Mouse (Mus musculus) CH12.LX (cell line): ENCODE measurements around the gene Col4a4. TPM values are rescaled to one million over a fixed set of nuclear protein-coding genes. Genes with fewer than 3 reads are reported as not detected.

Experiments used
- DNase-seq: peaks from one replicate; pipeline ENCODE4 v3.0.0-alpha.2; 2013; ENCODE audit errors: extremely low read depth
- H3K27ac ChIP-seq: 2 replicates; pipeline ENCODE4 v1.5.1; 2012; ENCODE audit warnings: low read depth, mild to moderate bottlenecking, control low read depth, moderate library complexity; ENCODE audit not compliant: insufficient read depth
- H3K27me3 ChIP-seq: replicated peaks from 2 replicates; pipeline ENCODE3; 2012; ENCODE audit warnings: inconsistent platforms
- H3K36me3 ChIP-seq, 2 experiments: replicated peaks in 1 of 2; 2 replicates each; pipeline versions ENCODE3 to v1.6.1; 2012; ENCODE audit warnings: inconsistent platforms in 1 of 2, low read length in 1 of 2, mild to moderate bottlenecking in 1 of 2, mixed read lengths in 1 of 2, moderate library complexity in 1 of 2; ENCODE audit not compliant: control insufficient read depth in 1 of 2, insufficient read depth in 1 of 2
- H3K4me1 ChIP-seq, 2 experiments: 2 replicates each; pipeline ENCODE4 v1.6.1; 2012; ENCODE audit warnings: inconsistent platforms in 1 of 2, moderate library complexity in 1 of 2; ENCODE audit not compliant: insufficient read depth in 2 of 2, control insufficient read depth in 1 of 2
- H3K4me2 ChIP-seq: 2 replicates; pipeline ENCODE4 v1.6.1; 2012; ENCODE audit warnings: low read depth, mild to moderate bottlenecking, control low read depth; ENCODE audit not compliant: poor library complexity, insufficient read depth, severe bottlenecking
- H3K4me3 ChIP-seq, 3 experiments: fragments of 150-350 bp in 1 of 3; sonication (generic) in 1 of 3; replicated peaks in 1 of 3; 2 replicates each; pipeline versions ENCODE3 to v1.5.1; 2011 to 2012; ENCODE audit warnings: low read depth in 2 of 3, low read length in 2 of 3, mild to moderate bottlenecking in 2 of 3, moderate library complexity in 2 of 3, control low read depth in 1 of 3, improper control_type of control experiment in 1 of 3, inconsistent platforms in 1 of 3, mixed read lengths in 1 of 3; ENCODE audit not compliant: poor library complexity in 1 of 3
- H3K79me2 ChIP-seq: replicated peaks from 2 replicates; pipeline ENCODE4 v1.6.1; 2012; ENCODE audit warnings: mild to moderate bottlenecking, moderate library complexity; ENCODE audit not compliant: control insufficient read depth, poor library complexity, insufficient read depth, severe bottlenecking; ENCODE audit errors: extremely low read depth
- H3K9ac ChIP-seq: 2 replicates; pipeline ENCODE4 v1.6.1; 2012; ENCODE audit warnings: low read depth, mild to moderate bottlenecking, control low read depth, moderate library complexity; ENCODE audit not compliant: insufficient read depth
- H3K9me3 ChIP-seq: replicated peaks from 2 replicates; pipeline ENCODE3; 2012; ENCODE audit warnings: low read length, inconsistent platforms, mixed read lengths
- BHLHE40 ChIP-seq: IDR thresholded peaks from 2 replicates; pipeline ENCODE4 v1.6.1; 2011; ENCODE audit warnings: mild to moderate bottlenecking, low read depth, low read length, improper control_type of control experiment
- CHD2 ChIP-seq: IDR thresholded peaks from 2 replicates; pipeline ENCODE4 v1.6.1; 2011; ENCODE audit warnings: low read length, improper control_type of control experiment
- CTCF ChIP-seq, 2 experiments: IDR thresholded peaks in 1 of 2; conservative IDR thresholded peaks in 1 of 2; 2 replicates each; pipeline ENCODE4 v1.5.1; 2011 to 2012; ENCODE audit warnings: low read depth in 2 of 2, low read length in 2 of 2, improper control_type of control experiment in 1 of 2, inconsistent platforms in 1 of 2, mild to moderate bottlenecking in 1 of 2, moderate library complexity in 1 of 2
- E2F4 ChIP-seq: IDR thresholded peaks from 2 replicates; pipeline ENCODE4 v1.6.1; 2011; ENCODE audit warnings: low read depth, low read length, improper control_type of control experiment; ENCODE audit not compliant: insufficient replicate concordance
- GABPA ChIP-seq: IDR thresholded peaks from 2 replicates; pipeline ENCODE4 v1.6.1; 2012; ENCODE audit warnings: low read depth, low read length, improper control_type of control experiment, inconsistent platforms; ENCODE audit not compliant: insufficient replicate concordance
- IRF4 ChIP-seq: IDR thresholded peaks from 2 replicates; pipeline ENCODE4 v1.6.1; 2014; ENCODE audit warnings: low read depth, mild to moderate bottlenecking, inconsistent platforms, low read length, improper control_type of control experiment
- JUN ChIP-seq: IDR thresholded peaks from 2 replicates; pipeline ENCODE4 v1.6.1; 2011; ENCODE audit warnings: low read depth, mild to moderate bottlenecking, low read length, improper control_type of control experiment, moderate library complexity; ENCODE audit not compliant: insufficient read depth
- KAT2A ChIP-seq: IDR thresholded peaks from 2 replicates; pipeline ENCODE4 v1.6.1; 2012; ENCODE audit warnings: low read length, improper control_type of control experiment, inconsistent platforms; ENCODE audit not compliant: insufficient replicate concordance
- MAFK ChIP-seq: IDR thresholded peaks from 2 replicates; pipeline ENCODE4 v1.6.1; 2011; ENCODE audit warnings: low read length, improper control_type of control experiment; ENCODE audit not compliant: insufficient replicate concordance
- MEF2A ChIP-seq: IDR thresholded peaks from 2 replicates; pipeline ENCODE4 v1.6.1; 2014; ENCODE audit warnings: low read depth, mild to moderate bottlenecking, inconsistent platforms, low read length, improper control_type of control experiment, borderline replicate concordance
- MYC ChIP-seq: IDR thresholded peaks from 2 replicates; pipeline ENCODE4 v1.6.1; 2011; ENCODE audit warnings: low read depth, mild to moderate bottlenecking, improper control_type of control experiment, low read length
- PAX5 ChIP-seq: IDR thresholded peaks from 2 replicates; pipeline ENCODE4 v1.6.1; 2012; ENCODE audit warnings: low read length, inconsistent platforms, mixed read lengths
- RCOR1 ChIP-seq: conservative IDR thresholded peaks from 2 replicates; pipeline ENCODE4 v1.6.1; 2012; ENCODE audit warnings: low read depth, mild to moderate bottlenecking, inconsistent platforms, low read length, improper control_type of control experiment
- TCF12 ChIP-seq: IDR thresholded peaks from 2 replicates; pipeline ENCODE4 v1.6.1; 2014; ENCODE audit warnings: low read depth, mild to moderate bottlenecking, inconsistent platforms, low read length, improper control_type of control experiment
- USF1 ChIP-seq: IDR thresholded peaks from 2 replicates; pipeline ENCODE4 v1.6.1; 2014; ENCODE audit warnings: low read depth, mild to moderate bottlenecking, inconsistent platforms, low read length, improper control_type of control experiment
- ZC3H11A ChIP-seq: IDR thresholded peaks from 2 replicates; pipeline ENCODE4 v1.6.1; 2012; ENCODE audit warnings: low read depth, mild to moderate bottlenecking, inconsistent platforms, low read length, improper control_type of control experiment
- ZNF384 ChIP-seq: IDR thresholded peaks from 2 replicates; pipeline ENCODE4 v1.6.1; 2012; ENCODE audit warnings: low read depth, low read length, improper control_type of control experiment, inconsistent platforms
- dilution Hi-C: fragments of 300-500 bp; cut with MboI; formaldehyde crosslinking; loops from 2 replicates; pipeline ENCODE4 v1.14.3; 2020; ENCODE audit warnings: low sequenced_read_pairs; ENCODE audit not compliant: extremely low pct_unique_long_range_greater_than_20kb, extremely low pct_ligation_motif_present
- in situ Hi-C: fragments of 300-500 bp; cut with MboI; formaldehyde crosslinking; loops from 3 replicates; pipeline ENCODE4 v1.14.3; 2019; ENCODE audit warnings: low sequenced_read_pairs, low pct_ligation_motif_present, low pct_unique_long_range_greater_than_20kb, mixed read lengths
- polyA plus RNA-seq: library from polyadenylated mRNA; unstranded; fragments of >175 nt; gene quantifications from 2 replicates; pipeline ENCODE4 v1.2.1, GENCODE M21; 2012; ENCODE audit warnings: low read depth; ENCODE audit not compliant: insufficient read length
- total RNA-seq, 2 experiments: library from RNA; depleted of rRNA; stranded (reverse); fragments of 300-350 nt in 1 of 2; fragments of >200 nt in 1 of 2; gene quantifications; 2 replicates each; pipeline ENCODE4 v1.2.3; 2012 to 2014

Col4a4 gene
- total and polyA plus RNA-seq, 3 experiments, result under 0.01 to 0.03 TPM; not detected in 1

DNA sequence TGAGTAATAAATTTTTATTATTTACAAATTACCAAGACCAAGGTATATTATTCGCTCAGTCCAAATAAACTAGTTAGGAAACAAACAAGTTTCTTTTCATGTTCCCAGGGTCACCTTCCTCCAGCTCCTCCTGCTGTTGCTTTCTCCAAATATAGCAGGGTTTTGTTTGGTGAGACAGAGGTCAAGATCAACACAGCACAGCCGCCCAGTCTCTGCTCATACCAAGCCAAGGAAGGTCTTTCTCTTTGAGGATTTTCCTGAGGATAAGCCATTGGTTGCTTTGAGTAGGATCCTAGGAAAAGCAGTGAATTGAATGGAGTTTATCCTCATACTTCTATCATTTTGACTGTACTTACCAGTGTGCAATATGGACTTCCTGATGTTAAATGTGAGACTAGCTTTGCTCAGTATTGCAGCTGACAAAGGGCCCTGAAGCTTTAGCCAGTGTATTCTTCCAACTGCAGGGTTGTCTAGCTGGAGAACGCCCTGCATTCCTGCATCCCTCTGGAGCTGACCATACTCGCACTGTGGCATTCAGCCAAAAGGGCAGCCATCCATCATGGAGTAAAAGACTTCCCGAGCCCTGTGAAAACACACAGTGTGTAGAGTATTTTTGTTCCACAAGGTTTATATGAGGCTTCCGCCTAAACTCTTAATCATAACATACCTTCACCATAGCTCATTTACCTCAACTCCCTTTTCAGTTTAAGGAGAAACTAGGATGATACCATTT, 10.4 kb upstream of the Col4a4 start:
- H3K27ac ChIP-seq, result no peak overlapping the region
- in situ Hi-C loops (no loop called here), dilution Hi-C loops (no loop called here)

DNA sequence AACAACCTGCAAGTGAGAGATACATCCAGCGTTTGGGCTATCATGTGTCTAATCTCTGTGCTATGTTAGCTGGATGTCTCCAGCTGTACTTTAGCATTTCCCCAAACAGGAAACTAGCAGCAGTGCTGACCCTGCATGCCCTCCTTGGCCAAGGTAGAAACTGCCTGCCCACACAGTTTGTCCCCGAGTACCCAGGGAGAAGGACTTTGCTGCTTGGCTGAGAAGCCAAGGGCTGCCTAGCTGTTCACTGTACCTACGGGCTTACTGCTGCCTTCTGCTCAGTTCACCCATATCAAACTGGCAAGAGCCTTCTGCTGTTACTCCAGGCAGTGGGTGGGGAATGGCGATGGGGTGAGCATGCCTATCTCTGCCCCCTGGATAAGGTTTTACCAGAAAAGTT, 3.6 kb upstream of the Col4a4 start:
- Histone ChIP-seq H3K9ac (no peak overlapping the region), H3K36me3 (no peaks in the 10 kb centered on the region), H3K27me3 (no peaks in the 10 kb centered on the region), H3K27ac (no peak overlapping the region), H3K4me2 (no peak overlapping the region), H3K4me1 (peaks cover 0 to 2% of the 10 kb centered on the region in 2 experiments; a peak in 1 of 4 replicates), H3K79me2 (no peaks in the 10 kb centered on the region), H3K4me3 (no peak overlapping the region), H3K9me3 (no peaks in the 10 kb centered on the region)
- in situ Hi-C loops, result no loop called here
- DNase-seq, result no peak
- dilution Hi-C loops, result no loop called here
- no peak for TF ChIP-seq MEF2A
- TF ChIP-seq KAT2A, result no peak
- no peak for TF ChIP-seq MAFK
- no peak for TF ChIP-seq RCOR1

More for the DNA sequence above, 10.4 kb upstream of the Col4a4 start:
- H3K36me3 ChIP-seq, result no peaks in the 10 kb centered on the region
- no peaks in the 10 kb centered on the region for H3K9me3 ChIP-seq
- H3K4me1 ChIP-seq, result no peaks in the 10 kb centered on the region
- no peak overlapping the region for H3K9ac ChIP-seq
- no peak for DNase-seq
- no peaks in the 10 kb centered on the region for H3K27me3 ChIP-seq
- no peak overlapping the region for H3K4me3 ChIP-seq
- no peaks in the 10 kb centered on the region for H3K79me2 ChIP-seq
- H3K4me2 ChIP-seq, result no peak overlapping the region
- TF ChIP-seq CHD2 (no peak), ZC3H11A (no peak), E2F4 (no peak), PAX5 (no peak), JUN (no peak), MYC (no peak), ZNF384 (no peak), USF1 (no peak)

DNA sequence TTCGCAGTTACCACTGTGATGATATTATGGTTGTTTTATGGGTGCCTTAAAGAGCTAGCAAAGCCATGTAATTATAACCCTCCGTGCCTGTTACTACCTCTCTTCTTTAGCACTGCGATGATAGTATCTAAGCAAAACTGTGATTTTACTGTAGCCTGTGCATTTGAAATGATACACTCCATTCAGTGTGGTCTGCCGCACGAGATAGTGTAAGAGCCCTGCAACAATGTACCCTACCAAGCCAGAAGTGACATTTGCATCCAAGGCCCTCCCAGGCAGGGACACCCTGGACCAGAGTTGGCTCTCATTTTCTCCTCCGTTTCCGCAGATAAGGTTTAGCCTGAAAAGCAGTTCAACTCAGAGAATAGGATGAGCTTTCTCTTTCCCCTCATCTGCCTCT, 668 bp downstream of the Col4a4 start:
- TF ChIP-seq CTCF (conservative IDR thresholded peaks at IDR 0.05 in 1 of 2, IDR thresholded peaks at IDR 0.05 in 1 of 2; ENCODE audit: low read depth in 2 of 2, low read length in 2 of 2) (no peak), IRF4 (no peak), GABPA (no peak), TCF12 (no peak), RCOR1 (no peak), ZC3H11A (no peak), BHLHE40 (no peak)
- no peak overlapping the region for H3K9ac ChIP-seq
- in situ Hi-C loops, result no loop called here
- no peak overlapping the region for H3K4me2 ChIP-seq
- H3K27ac ChIP-seq, result no peak overlapping the region
- no peak for DNase-seq
- no peaks in the 10 kb centered on the region for H3K36me3 ChIP-seq
- H3K79me2 ChIP-seq, result no peaks in the 10 kb centered on the region
- H3K4me1 ChIP-seq, result peaks cover 0 to 2% of the 10 kb centered on the region in 2 experiments; a peak in 1 of 4 replicates
- dilution Hi-C loops, result no loop called here
- no peak overlapping the region for H3K4me3 ChIP-seq
- H3K27me3 ChIP-seq, result no peaks in the 10 kb centered on the region
- no peaks in the 10 kb centered on the region for H3K9me3 ChIP-seq
